Mouse (Mus musculus): Measurements from ENCODE around the gene 4933405L10Rik.
A peak's percentile ranks its signal among the peaks of the same experiment; 100 is the strongest.

4933405L10Rik gene

GRCm38 (mm10) chr8:105707498-105708403 lies at the start of gene 4933405L10Rik, which contains the start of gene Enkd1:
Gene 4933405L10Rik (plus strand): TSS chr8:105707655.
Gene Enkd1 (minus strand): TSS chr8:105708210.
- DNase-seq (ENCODE audit: low spot score) = peak; percentile 80

DNA sequence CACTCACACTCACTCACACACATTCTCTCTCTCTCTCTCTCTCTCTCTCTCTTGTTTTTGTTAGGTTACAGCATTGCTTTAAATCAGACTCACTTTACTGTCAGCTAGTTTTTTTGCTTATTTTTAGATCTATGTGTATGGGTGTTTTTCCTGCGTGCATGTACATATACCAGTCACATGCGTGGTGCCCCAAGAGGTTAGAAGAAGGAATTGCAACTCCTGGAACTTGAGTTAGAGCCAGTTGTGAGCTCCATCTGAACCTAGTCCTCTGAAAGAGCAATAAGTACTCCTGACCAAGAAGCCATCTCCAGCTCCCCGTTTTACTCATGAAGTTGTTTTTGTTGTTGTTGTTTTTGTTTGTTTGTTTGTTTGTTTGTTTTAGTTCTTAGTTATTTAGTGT lies 46.3 kb upstream of the 4933405L10Rik start:
- no peak for DNase-seq (ENCODE audit: low spot score)

- no peak for DNase-seq (ENCODE audit: low spot score)
Measured at GRCm38 (mm10) chr8:105677891-105678290, 29.6 kb upstream of the 4933405L10Rik start.

GRCm38 (mm10) chr8:105685325-105685724 lies 22.1 kb upstream of the 4933405L10Rik start:
- DNase-seq (ENCODE audit: low spot score) = no peak

GRCm38 (mm10) chr8:105685796-105686308 lies 21.6 kb upstream of the 4933405L10Rik start, which contains the start of gene Carmil2:
Gene Carmil2 (plus strand): TSS chr8:105686274.
- DNase-seq (ENCODE audit: low spot score) = no peak

GRCm38 (mm10) chr8:105686551-105686950 lies 20.9 kb upstream of the 4933405L10Rik start:
- no peak for DNase-seq (ENCODE audit: low spot score)

GRCm38 (mm10) chr8:105687512-105687911 lies 19.9 kb upstream of the 4933405L10Rik start:
- DNase-seq (ENCODE audit: low spot score) = no peak

DNA sequence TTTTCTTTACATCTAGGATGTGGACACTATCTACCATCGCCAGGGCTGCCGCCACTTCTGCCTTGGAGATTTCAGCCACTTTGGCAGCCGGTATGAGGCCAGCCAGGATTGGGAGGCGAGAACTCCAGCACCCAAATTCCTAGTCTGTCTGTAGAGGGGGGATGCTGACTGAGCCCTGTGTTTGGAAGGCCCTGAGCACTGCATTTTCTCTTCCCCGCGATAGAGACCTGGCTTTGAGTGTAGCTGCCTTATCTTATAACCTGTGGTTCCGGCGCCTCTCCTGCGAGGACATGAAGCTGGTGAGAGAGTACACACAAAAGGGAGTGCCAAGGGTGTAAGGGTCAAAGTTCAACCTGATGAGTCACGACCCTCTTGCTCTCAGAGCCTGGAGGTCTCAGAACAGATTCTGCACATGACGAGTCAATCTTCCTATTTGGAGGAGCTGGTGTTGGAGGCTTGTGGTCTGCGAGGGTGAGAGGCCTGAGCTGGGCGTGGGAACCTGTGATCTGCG lies 19.2 kb upstream of the 4933405L10Rik start:
- DNase-seq (ENCODE audit: low spot score) = no peak

- no peak for DNase-seq (ENCODE audit: low spot score)
Measured at GRCm38 (mm10) chr8:105689256-105689982, 18.0 kb upstream of the 4933405L10Rik start.

GRCm38 (mm10) chr8:105689983-105690360 lies 17.5 kb upstream of the 4933405L10Rik start:
- DNase-seq (ENCODE audit: low spot score) = no peak

- no peak for DNase-seq (ENCODE audit: low spot score)
Measured at GRCm38 (mm10) chr8:105690978-105691377, 16.5 kb upstream of the 4933405L10Rik start.

DNA sequence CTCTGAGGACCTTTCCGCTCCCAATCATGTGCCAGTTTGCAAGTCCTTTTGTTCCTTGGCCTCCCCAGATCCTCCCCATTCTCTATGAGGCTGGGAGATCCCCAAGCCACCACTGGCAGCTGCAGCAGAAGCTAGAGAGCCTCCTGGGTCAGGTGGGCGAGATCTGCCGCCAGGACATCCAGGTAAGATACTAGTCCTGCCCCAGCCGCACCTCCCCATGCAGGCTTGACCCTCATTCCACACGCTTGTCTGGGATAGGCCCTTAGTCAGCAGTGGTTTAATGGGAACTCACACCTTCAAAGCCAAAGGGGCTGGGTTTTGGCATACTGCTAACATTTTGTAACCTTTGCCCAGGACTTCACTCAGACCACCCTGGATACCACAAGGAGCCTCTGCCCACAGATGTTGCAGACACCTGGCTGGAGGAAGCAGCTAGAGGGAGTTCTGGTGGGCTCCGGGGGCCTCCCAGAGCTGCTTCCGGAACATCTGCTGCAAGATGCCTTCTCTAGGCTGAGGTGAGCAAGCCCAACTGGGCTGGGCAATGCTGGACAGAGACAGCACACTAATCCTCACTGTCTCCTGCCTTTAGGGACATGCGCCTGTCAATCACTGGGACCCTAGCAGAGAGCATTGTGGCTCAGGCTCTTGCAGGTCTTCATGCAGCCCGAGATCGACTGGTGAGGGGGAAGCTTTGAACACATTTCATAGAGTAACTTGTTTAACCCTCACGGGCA lies 14.8 kb upstream of the 4933405L10Rik start:
- DNase-seq (ENCODE audit: low spot score) = no peak

DNA sequence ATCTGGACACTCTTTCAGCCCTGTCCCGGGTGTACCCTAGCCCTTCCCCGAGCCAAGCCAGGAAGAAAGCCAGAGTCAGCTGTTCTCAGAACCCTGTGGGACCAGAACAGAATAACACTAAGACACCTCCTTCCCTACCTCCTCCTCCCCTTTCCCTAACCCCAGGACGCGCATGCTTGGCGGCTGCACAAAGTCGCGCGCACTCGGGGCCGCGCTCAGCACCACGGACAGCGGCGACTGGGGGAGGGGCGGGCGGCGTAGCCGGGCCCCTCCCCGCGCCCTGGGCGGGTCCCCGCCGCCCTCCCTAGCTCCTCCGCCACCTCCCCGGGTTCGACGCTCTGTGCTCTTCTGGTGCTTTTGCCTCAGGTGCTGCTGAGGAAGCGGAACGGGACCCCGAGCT lies 13.8 kb upstream of the 4933405L10Rik start:
- peak; percentile 53 for DNase-seq (ENCODE audit: low spot score)

- no peak for DNase-seq (ENCODE audit: low spot score)
Measured at GRCm38 (mm10) chr8:105694051-105694799, 13.2 kb upstream of the 4933405L10Rik start.

DNA sequence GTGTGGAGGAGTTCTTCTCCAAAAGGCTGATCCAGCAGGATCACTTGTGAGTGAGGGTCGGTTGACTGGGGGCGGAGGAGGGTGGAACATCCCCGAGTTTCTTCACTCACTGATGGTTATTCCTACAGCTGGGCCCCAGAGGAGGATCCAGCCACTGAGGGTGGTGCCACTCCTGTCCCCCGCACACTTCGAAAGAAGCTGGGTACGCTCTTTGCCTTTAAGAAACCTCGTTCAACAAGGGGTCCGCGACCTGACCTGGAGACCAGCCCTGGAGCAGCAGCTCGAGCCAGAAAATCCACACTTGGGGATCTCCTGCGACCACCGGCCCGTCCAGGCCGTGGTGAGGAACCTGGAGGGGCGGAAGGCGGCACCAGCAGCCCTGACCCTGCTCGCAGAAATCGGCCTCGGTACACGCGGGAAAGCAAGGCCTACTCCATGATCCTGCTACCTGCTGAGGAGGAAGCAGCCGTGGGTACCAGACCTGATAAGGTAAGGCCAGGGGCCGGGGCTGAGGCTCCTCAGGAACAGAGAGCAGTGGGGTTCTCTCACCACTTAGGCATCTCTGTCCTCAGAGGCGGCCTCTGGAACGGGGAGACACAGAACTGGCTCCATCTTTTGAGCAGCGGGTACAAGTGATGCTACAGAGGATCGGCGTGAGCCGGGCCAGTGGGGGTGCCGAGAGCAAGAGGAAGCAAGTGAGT lies 12.2 kb upstream of the 4933405L10Rik start:
- no peak for DNase-seq (ENCODE audit: low spot score)

- DNase-seq (ENCODE audit: low spot score) = no peak
Measured at GRCm38 (mm10) chr8:105697196-105697780, 10.2 kb upstream of the 4933405L10Rik start.

DNA sequence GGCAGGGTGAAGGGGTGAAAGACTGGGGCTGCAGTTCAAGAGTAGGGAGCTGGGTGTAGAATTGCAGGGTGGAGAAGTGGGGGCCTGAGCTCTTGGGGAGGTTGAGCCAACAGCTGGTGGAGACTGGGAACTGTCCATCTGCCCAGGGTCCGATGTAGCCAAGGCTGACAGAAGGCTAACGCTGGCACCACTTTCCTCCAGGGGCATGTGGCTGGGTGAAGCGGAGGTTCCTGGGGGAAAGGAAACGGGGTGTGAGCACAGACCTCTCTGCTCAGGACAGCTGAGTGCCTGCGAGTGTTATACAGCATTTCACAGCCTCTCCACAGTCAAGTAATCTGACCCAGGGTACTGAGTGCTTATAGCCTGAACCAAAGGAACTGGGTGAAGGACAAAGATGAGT lies 8.7 kb upstream of the 4933405L10Rik start:
- no peak for DNase-seq (ENCODE audit: low spot score)

- no peak for DNase-seq (ENCODE audit: low spot score)
Measured at GRCm38 (mm10) chr8:105699488-105700215, 7.8 kb upstream of the 4933405L10Rik start.

DNA sequence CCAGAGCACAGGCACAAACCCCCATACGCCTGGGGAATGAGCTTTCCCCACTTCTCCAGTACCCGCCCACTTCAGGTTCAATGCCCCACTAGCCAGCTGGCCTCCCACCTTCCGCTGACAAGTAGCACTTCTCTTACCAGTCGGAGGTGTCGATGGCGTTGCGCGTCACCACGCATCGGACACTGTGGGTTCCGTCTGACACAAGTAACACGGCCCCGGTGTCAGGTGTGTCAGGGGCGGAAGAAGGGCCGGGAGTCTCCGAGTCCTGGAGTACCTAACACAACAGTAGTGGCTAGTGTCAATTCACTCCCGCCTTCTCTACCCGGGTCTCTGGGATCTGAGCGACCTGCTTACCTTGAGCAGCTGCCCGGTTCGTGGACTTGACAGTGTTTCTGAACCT lies 6.9 kb upstream of the 4933405L10Rik start:
- no peak for DNase-seq (ENCODE audit: low spot score)
